9 mouse cellular contexts compared by ENCODE assay signal in genomic region chr17:84422001-84422785, GRCm38 (mm10). TPM values are rescaled to one million over a fixed set of nuclear protein-coding genes. Genes with fewer than 3 reads are reported as not detected.
DNase-seq lines count a peak whose midpoint lies in the region; ATAC-seq and TF ChIP-seq lines count a peak whose summit lies in the region.
"Had no signal": no experiment of that assay in that cellular context is flagged by ENCODE, and none has a peak within 500 bp of the region (broad histone marks: within the 10 kb centered on the region; RNA-seq: fewer than 3 reads in every experiment).

No protein-coding gene starts in this region.

- no peaks in the 10 kb centered on the region for H3K79me2 ChIP-seq in heart, adult 2 months (replicated peaks; ENCODE audit: control insufficient read depth, insufficient read depth, low read length)

- H3K4me3 ChIP-seq in heart, adult 2 months: no peak overlapping the region
- no peak overlapping the region for H3K4me3 ChIP-seq in heart, embryonic 11.5 days (ENCODE audit: low read depth, low read length)
- no peak overlapping the region for H3K4me3 ChIP-seq in embryonic facial prominence, embryonic 13.5 days

- intact Hi-C loops in heart, adult 2 months (cut with DNase I): loop anchor here (10.0 kb wide), 1 partner anchor 547 kb away; no protein-coding TSS in a partner anchor

- TF ChIP-seq CTCF in heart, adult 2 months (IDR thresholded peaks at IDR 0.05): no peak

- peak; percentile 78 for TF ChIP-seq EP300 in heart, adult 2 months (IDR thresholded peaks at IDR 0.05; ENCODE audit: insufficient read depth, low read depth, low read length)

- no peak for ATAC-seq in heart, embryonic 11.5 days (replicated peaks; ENCODE audit: insufficient number of reproducible peaks, low FRiP score, low TSS enrichment)
- peak; percentile 80; the same call in 1 of the 2 replicates for ATAC-seq in embryonic facial prominence, embryonic 13.5 days (ENCODE audit: insufficient number of reproducible peaks, insufficient read depth, low FRiP score, low TSS enrichment, low read depth)

- H3K36me3 ChIP-seq in heart, adult 2 months (ENCODE audit: control insufficient read depth, insufficient read depth, low read length): peaks cover 3% of the 10 kb centered on the region; the same call in 1 of the 2 replicates
- H3K36me3 ChIP-seq in heart, embryonic 11.5 days (ENCODE audit: control insufficient read depth, insufficient read depth, low read length): peaks cover 10% of the 10 kb centered on the region; the same call in 1 of the 2 replicates
- H3K36me3 ChIP-seq in embryonic facial prominence, embryonic 13.5 days: peaks cover 47% of the 10 kb centered on the region

- peaks cover 2% of the 10 kb centered on the region for H3K4me1 ChIP-seq in heart, adult 2 months (ENCODE audit: control insufficient read depth, insufficient read depth, low read length)
- peaks cover 14% of the 10 kb centered on the region for H3K4me1 ChIP-seq in heart, embryonic 11.5 days (ENCODE audit: control insufficient read depth, insufficient read depth, low read length)
- H3K4me1 ChIP-seq in embryonic facial prominence, embryonic 13.5 days: peaks cover 28% of the 10 kb centered on the region

- 0 out of 2 replicates have a peak overlapping the region, but pooled peaks have one; percentile 27 for H3K27ac ChIP-seq in heart, adult 2 months
- no peak overlapping the region for H3K27ac ChIP-seq in heart, embryonic 11.5 days (ENCODE audit: low read depth, low read length)
- peak overlapping the region; percentile 84 for H3K27ac ChIP-seq in embryonic facial prominence, embryonic 13.5 days

- no peak overlapping the region for H3K4me2 ChIP-seq in heart, embryonic 11.5 days
- 0 out of 2 replicates have a peak overlapping the region, but pooled peaks have one; percentile 9 for H3K4me2 ChIP-seq in embryonic facial prominence, embryonic 13.5 days

- no peaks in the 10 kb centered on the region for H3K27me3 ChIP-seq in heart, adult 2 months (ENCODE audit: control insufficient read depth, insufficient read depth, low read length)
- H3K27me3 ChIP-seq in heart, embryonic 11.5 days (ENCODE audit: control insufficient read depth, insufficient read depth, low read length): no peaks in the 10 kb centered on the region
- peaks cover 9% of the 10 kb centered on the region; the same call in 1 of the 2 replicates for H3K27me3 ChIP-seq in embryonic facial prominence, embryonic 13.5 days

- H3K9me3 ChIP-seq in heart, embryonic 11.5 days (replicated peaks; ENCODE audit: control insufficient read depth, low read length): no peaks in the 10 kb centered on the region
- no peaks in the 10 kb centered on the region for H3K9me3 ChIP-seq in embryonic facial prominence, embryonic 13.5 days
- H3K9me3 ChIP-seq: G1E had no signal

- DNase-seq in heart, adult 2 months: peak; percentile 71 to 79
- peak; percentile 63 for DNase-seq in kidney, postnatal 10 days
- peak; percentile 25 for DNase-seq in mesoderm, embryonic 11.5 days (ENCODE audit: low read depth, low spot score)
- no peak for DNase-seq in layer of hippocampus, adult 18-20 months (ENCODE audit: low spot score in 2 of 2)
- DNase-seq in left cerebral cortex, adult 18-20 months (ENCODE audit: low spot score in 2 of 2): no peak
- DNase-seq in cerebellum, postnatal 4 days (ENCODE audit: low spot score in 2 of 2): no peak

- H3K9ac ChIP-seq in heart, adult 2 months (ENCODE audit: low read depth, low read length): no peak overlapping the region
- no peak overlapping the region for H3K9ac ChIP-seq in heart, embryonic 11.5 days (ENCODE audit: low read depth, low read length)
- H3K9ac ChIP-seq in embryonic facial prominence, embryonic 13.5 days: no peak overlapping the region

- no peak for TF ChIP-seq POLR2A in heart, adult 2 months (IDR thresholded peaks at IDR 0.05; ENCODE audit: insufficient read depth, low read depth, low read length)

- 84% methylated on average over 4 of the region's 4 CpGs for WGBS in heart, adult 2 months
- 70% methylated on average over 4 of the region's 4 CpGs for WGBS in heart, embryonic 11.5 days (ENCODE audit: insufficient replicate concordance)
- 30% methylated on average over 4 of the region's 4 CpGs for WGBS in embryonic facial prominence, embryonic 13.5 days

RNA-seq across cellular contexts. Expression of gene Thada, which starts 43.8 kb away (rescaled TPM):
- 1 to 10 TPM; 7.7 to 8.3 TPM for total RNA-seq in heart, adult 2 months (2021)
- polyA plus RNA-seq in heart, adult 2 months (2012; rRNA removed): 5.0 and 6.3 TPM in 2 replicates
- 7.9 and 8.9 TPM in 2 replicates for polyA plus RNA-seq in heart, embryonic 11.5 days (2014; fragmentation: Nextera tagmentation; extraction: Ambion mirVana)
- 9.5 and 10.3 TPM in 2 replicates for polyA plus RNA-seq in embryonic facial prominence, embryonic 13.5 days (2015; fragmentation: Nextera tagmentation; extraction: Ambion mirVana)
- 10 to 100 TPM; 12.9 to 15.2 TPM for total RNA-seq in layer of hippocampus, adult 18-20 months (2021)
- total RNA-seq in left cerebral cortex, adult 18-20 months (2021): 10 to 100 TPM; 11.6 to 14.9 TPM

Comparison
In these comparisons a context has a peak if more than half of its experiments do, and no peak if none do; other contexts are left out.
1. DNase-seq: peak in heart, adult 2 months (2 of 2), kidney, postnatal 10 days (single experiment) and mesoderm, embryonic 11.5 days (single experiment); none in layer of hippocampus, adult 18-20 months (0 of 2), left cerebral cortex, adult 18-20 months (0 of 2) and cerebellum, postnatal 4 days (0 of 2).